Mouse (Mus musculus) spleen, postnatal 10 days (tissue): ENCODE results near the gene Il17c.
A peak's percentile ranks its signal among the peaks of the same experiment; 100 is the strongest.

ENCODE experiments used
- DNase-seq, 2 experiments: peaks; one replicate each; pipeline ENCODE4 v3.0.0; 2021 to 2022; ENCODE audit warnings: low spot score in 2 of 2

Gene Il17c

GRCm38 (mm10) chr8:122430646-122431045 lies 8.8 kb downstream of the Il17c start:
- no peak for DNase-seq

GRCm38 (mm10) chr8:122431694-122432442 lies 10.0 kb downstream of the Il17c start:
- DNase-seq: peak; percentile 52 to 57

DNA sequence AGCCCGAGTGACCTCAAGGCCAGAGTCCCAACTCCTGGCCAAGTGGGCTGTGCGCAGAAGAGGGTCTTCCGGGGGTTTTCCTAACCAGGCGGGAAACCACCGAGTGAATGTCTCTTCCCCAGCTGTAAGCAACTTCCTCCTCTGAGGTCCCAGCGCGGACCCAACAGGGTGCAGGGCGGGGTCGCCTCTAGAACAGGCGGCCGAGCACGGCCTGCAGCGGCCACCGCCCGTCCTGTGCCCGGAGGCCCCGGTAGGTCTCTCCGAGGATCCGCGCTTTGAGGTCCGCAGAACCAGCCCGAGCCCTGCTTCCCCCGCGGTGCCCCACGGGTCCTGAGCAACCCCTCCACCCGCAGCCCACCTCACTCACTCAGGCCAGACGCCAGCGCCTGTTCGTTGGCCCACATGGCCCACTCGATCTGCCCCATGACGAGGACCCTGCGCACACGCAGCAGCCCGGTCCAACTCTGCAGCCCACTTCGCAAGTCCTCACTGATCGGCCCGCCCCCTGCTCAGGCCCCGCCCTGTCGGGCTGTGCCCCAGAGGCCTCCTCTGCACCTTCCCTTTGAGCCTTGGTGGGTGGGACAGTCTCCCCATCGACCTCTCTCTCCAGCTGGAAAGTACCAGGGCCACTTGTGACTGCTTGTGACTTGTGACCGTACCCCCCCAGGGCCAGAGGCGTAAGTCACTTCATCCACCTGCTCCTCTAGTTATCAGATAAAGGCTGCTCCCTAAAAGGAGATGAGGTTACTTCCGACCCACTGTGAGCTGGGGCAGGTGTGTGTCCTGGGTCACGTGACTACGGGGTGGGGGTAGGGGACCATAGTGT lies 10.8 kb downstream of the Il17c start, which contains the start of gene Cyba:
Cyba (minus strand) TSS at position 488 of the 826 bp plus-strand sequence.
- DNase-seq: peak; percentile 60 to 85

DNA sequence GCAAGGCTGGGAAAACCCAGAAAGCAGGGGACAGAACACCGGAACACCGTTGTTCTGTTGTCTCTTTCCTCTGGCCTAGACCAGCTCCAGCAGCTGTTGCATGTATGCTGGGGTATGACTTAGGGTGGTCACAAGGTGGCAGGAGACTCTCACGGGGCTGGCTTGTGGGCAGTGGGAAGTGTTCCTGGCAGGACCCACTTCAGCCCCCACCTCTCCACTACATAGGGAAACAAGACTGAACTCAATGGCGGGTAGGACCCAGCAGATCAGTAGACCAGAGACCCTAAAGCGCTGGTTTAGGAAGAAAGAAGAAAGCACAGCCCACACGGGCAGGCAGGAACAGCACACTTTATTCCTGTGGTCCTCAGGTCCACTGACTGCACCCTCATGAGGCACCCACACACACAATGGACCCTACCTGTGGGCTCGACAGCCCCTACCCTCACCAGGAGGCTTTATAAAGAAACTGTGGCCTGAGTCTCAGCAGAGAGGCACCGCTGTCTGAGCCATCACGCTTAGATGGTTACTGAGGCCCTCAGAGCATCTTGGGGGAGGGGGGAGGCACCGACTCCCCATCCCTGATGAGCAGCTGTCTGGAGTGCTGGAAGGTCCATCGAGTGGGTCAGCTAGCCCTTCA lies 11.6 kb downstream of the Il17c start:
- DNase-seq: peak in 1 of 2 experiments; percentile 68

DNA sequence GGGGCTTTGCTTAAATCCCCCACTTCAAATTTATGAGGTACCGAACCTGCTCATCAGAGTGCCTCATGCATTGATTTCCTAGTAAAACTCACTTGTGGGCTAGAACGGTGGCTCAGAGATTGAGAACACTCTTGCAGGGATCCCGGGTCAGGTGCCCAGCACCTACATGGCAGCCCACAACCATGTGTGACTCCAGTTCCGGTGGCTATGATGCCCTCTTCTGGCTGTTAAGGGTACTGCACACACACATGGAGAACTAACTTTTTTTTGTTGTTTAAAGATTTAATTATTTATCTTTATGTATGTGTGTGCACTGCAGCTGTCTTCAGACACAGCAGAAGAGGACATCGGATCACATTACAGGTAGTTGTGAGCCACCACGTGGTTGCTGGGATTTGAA lies 13.6 kb downstream of the Il17c start:
- DNase-seq: peak in 1 of 2 experiments; percentile 38

- no peak for DNase-seq
Measured at GRCm38 (mm10) chr8:122436146-122436545, 14.3 kb downstream of the Il17c start.

GRCm38 (mm10) chr8:122436586-122437125 lies 14.8 kb downstream of the Il17c start:
- no peak for DNase-seq

DNA sequence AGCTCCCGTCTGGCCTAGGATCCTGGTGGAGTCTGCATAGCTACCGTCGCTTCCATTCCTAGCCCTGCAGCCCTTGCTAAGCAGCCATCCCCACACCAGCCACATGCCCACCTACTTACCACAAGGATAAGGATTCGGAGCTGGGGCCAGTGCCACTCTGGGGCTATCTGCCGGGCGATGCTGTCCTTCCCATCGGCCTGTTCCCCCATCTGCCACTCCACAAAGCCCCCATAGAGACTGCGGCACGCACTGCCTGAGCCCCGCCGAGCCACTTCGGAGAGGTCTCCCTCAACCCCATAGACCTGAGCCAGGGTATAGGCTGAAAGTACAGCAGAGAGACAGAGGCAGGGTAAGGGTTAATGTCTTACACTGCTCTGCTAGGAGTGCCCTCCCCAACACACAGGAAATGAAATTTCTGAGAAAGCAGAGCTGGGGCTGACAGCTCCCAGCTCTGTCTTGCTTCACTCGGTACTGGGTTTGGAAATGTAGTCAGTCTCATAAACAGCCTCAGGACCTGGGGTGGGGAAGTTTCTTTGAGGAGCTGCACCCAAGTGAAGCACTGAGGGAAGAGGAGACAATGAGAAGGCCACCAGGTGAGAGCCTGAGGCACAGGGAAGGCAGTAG lies 16.0 kb downstream of the Il17c start:
- DNase-seq: no peak

DNA sequence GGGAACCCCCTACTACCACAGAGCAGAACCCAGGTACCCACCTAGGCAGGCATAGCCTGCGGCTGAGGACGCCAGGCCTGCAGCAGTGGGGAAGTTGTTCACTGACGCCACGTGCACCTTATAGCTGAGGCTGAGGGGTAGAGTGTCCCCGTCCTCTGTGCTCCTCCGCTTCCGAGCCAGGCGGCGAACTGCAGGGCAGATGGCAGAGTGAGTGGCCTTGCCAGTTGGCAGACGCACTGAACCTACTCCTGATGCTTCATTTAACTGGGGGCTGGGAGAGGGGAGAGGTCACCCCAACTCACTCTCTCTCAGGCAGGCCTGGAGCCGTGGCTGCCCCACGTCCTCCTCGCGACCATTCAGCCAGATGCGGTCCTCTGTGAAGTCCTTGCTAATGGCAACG lies 17.5 kb downstream of the Il17c start:
- no peak for DNase-seq

DNA sequence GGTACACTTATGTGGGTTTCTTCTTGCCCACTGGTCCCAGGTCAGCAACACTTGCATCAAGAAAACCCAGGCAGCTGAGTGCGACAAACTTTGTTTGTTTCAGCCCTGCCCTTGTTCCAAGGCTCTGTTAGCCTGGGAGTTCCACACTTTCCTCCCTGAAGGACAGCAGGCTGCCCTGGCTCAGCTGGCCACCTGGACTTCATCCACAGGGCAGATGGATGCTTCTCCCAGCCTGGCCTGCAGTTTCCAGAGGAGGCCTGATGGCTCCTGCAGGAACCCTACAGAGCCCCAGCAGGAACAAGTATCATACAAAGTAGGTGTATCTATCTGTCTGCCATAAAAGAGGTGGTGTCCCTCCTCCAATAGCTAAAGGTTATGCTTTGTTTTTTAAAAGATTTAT lies 19.5 kb downstream of the Il17c start:
- no peak for DNase-seq

DNA sequence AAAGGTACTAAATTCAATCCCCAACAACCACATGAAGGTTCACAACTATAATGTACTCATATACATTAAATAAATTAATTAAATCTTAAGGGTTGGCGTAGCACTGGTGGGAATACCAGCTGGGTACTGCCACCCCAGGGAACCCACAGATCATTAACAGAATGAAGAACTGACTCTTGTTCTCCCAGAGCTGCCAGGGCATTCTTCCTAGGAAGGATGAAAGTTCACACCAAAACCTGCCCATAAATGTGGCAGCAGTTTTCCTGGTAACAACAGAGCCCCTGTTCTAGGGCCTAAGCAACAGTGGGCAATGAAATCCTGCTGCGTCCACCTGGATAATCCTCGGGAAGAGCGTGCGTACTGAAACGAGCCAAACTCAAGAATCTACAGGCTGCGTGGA lies 20.5 kb downstream of the Il17c start:
- no peak for DNase-seq

DNA sequence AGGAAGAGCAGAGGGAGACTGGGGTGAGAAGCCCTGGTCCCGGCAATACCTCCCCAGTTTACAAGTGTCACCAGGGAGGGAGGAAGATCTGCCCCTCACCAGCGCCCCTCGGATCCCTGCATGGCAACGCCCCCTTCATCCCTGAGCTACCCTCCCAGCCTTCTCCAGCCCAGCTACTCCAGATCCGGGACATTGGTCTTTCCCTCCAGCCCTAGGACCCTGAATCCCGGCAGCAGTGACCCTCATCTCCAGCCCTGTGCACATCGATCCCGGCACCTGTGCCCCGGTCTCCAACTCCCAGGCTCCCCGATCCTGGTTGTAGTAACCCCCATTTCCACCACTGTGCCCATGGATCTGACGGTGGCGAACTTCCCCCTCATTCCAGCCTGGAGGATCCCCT lies 21.0 kb downstream of the Il17c start:
- DNase-seq: no peak

DNA sequence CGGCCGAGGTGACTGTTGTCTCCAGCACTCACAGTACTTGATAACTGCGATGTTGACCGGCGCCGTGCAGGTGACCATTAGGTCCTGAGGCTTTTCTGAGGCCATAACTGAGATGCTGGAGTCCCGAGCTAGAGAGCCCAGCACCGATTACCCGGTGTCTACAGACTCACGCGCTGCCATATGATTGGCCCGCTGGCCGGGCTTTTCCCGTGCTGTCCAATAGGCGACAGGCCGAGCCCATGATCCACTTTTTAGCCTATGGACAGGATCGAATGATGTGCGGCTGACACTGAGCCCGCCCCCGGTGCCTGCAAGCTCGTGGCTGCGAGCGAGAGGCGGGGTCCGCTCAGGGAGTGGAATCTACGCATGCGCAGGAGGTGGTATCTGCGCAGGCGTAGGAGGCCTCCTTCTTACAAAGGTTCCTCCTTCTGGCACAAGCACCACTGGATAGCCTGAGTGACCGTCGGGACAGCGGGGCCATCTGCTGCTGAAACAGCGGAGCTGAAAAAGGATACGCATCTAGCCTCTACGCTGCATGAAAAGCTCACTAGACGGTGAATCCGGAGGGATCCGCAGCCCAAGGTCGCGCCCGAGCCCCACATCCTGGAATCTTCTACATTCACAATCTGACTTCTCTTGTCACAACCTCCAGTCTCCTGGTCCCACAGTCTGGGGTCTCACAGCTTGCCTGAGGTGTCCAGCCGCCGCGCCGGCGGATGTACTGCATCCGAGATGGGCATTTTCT lies 21.6 kb downstream of the Il17c start, which contains the start of gene Mvd:
Mvd (minus strand) TSS at position 161 of the 745 bp plus-strand sequence.
- peak; percentile 91 to 97 for DNase-seq

GRCm38 (mm10) chr8:122444058-122444748 lies 22.4 kb downstream of the Il17c start:
- DNase-seq: peak; percentile 77 to 89

GRCm38 (mm10) chr8:122445203-122445602 lies 23.4 kb downstream of the Il17c start:
- DNase-seq: no peak

DNA sequence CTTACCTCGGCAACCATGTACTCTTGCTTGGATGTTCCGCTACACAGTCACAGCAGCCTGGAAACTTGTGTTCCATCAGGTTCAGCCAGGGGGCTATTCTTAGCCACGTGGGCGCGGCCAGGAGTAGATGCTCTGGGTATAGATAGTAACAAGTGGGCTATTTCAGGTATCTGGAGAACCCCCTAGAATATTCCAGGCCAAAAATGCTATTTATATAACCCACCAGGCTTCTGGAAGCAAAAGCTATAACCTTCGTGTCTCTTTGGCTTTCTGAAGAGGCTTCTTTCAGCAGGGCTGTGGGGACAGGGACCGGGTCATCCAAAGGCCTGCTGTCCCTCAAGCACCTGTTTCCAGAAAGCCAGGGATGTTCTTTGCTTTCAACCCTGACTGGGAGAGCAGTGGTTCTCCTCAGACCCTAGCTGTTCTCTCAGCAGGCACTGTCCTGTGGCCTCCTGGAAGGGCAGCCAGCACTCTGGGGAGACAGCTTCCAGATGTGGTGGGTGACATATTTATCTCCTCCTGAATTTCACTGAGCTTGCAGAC lies 29.4 kb downstream of the Il17c start:
- no peak for DNase-seq

GRCm38 (mm10) chr8:122452154-122452553 lies 30.3 kb downstream of the Il17c start:
- no peak for DNase-seq

DNA sequence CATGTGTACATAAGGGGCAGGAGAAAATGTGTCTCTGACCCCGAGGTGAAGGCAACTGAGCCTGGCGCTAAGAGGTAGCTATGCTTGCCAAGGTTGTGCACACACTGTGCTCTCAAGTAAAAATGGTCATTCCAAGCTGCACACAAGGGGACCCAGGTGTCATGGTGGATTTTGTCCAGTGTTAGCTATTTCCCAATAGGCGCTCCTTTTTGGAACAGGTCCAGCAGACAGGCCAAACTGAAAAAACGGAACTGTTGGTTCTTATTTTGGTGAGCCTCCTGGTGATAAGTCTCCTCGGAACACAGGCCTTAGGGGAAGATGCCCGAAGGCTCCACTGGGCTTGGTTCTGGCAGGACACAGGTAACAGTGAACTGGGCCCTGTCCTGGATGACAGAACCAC lies 32.6 kb downstream of the Il17c start:
- no peak for DNase-seq

- DNase-seq: no peak
Measured at GRCm38 (mm10) chr8:122457171-122457570, 35.4 kb downstream of the Il17c start.
